Mouse (Mus musculus) forebrain, embryonic 12.5 days (tissue): Measurements from ENCODE around the gene Tymp. TPM values are rescaled to one million over a fixed set of nuclear protein-coding genes. Genes with fewer than 3 reads are reported as not detected.

Source experiments
- ATAC-seq: fragments of 200-750 bp; cut with Nextera tagmentation; 2 replicates; pipeline ENCODE4 v1.8.0; 2017; ENCODE audit warnings: moderate TSS enrichment; ENCODE audit not compliant: low FRiP score
- H3K27ac ChIP-seq: fragments of 300-500 bp; sonication (generic); 2 replicates; pipeline ENCODE4 v1.5.1; 2016; ENCODE audit warnings: mild to moderate bottlenecking
- H3K27me3 ChIP-seq: fragments of 300-500 bp; sonication (generic); 2 replicates; pipeline ENCODE4 v1.6.1; 2016; ENCODE audit warnings: mild to moderate bottlenecking
- H3K36me3 ChIP-seq: fragments of 300-500 bp; sonication (generic); replicated peaks from 2 replicates; pipeline ENCODE4 v1.6.1; 2016; ENCODE audit warnings: mild to moderate bottlenecking
- H3K4me1 ChIP-seq: fragments of 300-500 bp; sonication (generic); 2 replicates; pipeline ENCODE4 v1.6.1; 2016
- H3K4me2 ChIP-seq: fragments of 300-500 bp; sonication (generic); 2 replicates; pipeline ENCODE4 v1.6.1; 2016; ENCODE audit warnings: mild to moderate bottlenecking, moderate library complexity
- H3K4me3 ChIP-seq: fragments of 300-500 bp; sonication (generic); replicated peaks from 2 replicates; pipeline ENCODE4 v1.5.1; 2016; ENCODE audit warnings: mild to moderate bottlenecking
- H3K9ac ChIP-seq: fragments of 300-500 bp; sonication (generic); 2 replicates; pipeline ENCODE4 v1.6.1; 2016; ENCODE audit warnings: mild to moderate bottlenecking
- H3K9me3 ChIP-seq: fragments of 300-500 bp; sonication (generic); 2 replicates; pipeline ENCODE4 v1.6.1; 2016
- WGBS: fragments of 180-500 bp; shearing (Covaris S2); methylation state at CpG from one replicate; pipeline ENCODE4 v1.1.7; 2016; 5-methylcytosine and 5-hydroxymethylcytosine counted together
- polyA plus RNA-seq: library from polyadenylated mRNA; unstranded; fragments of >200 nt; fragmentation: Nextera tagmentation; extraction: Ambion mirVana; gene quantifications from 2 replicates; pipeline ENCODE4 v1.2.1, GENCODE M21; 2016

Gene Tymp
- polyA plus RNA-seq, 1 experiment from 2014 or later = 1.4 TPM

DNA sequence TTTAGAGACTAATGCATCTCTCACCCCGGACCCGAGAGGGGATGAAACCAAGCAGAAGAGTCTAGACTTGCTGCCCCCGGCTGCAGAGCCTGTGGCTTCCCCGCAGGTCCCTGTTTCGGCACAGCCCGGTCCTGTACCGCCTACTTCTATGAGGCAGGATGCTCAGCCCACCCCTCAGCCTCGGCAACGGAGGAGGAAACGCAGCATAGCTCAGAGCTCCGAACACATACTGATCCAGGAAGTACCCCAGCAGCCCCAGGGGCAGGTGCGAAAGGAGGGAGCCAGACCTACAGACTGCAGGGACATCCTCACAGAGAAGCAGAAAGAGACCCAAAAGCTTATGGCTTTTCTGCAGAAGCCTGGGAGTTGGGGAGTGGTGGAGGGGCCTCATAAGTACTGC lies 10.3 kb upstream of the Tymp start:
- no peak overlapping the region for H3K9ac ChIP-seq
- no peak overlapping the region for H3K27ac ChIP-seq
- H3K36me3 ChIP-seq = no peaks in the 10 kb centered on the region
- H3K4me1 ChIP-seq = no peaks in the 10 kb centered on the region
- H3K4me2 ChIP-seq = no peak overlapping the region
- H3K27me3 ChIP-seq = peaks cover 10% of the 10 kb centered on the region
- H3K4me3 ChIP-seq = no peak overlapping the region
- H3K9me3 ChIP-seq = no peaks in the 10 kb centered on the region
- no peak for ATAC-seq
- 52% methylated on average over 12 of the region's 12 CpGs for WGBS

- no peaks in the 10 kb centered on the region for H3K36me3 ChIP-seq
- H3K4me2 ChIP-seq = no peak within 1 kb of the TSS
- 81% methylated on average over 7 of the region's 7 CpGs for WGBS
- H3K9ac ChIP-seq = no peak within 1 kb of the TSS
- no peaks in the 10 kb centered on the region for H3K9me3 ChIP-seq
- no peak within 1 kb of the TSS for H3K4me3 ChIP-seq
- no peak within 1 kb of the TSS for H3K27ac ChIP-seq
- ATAC-seq = no peak
- no peaks in the 10 kb centered on the region for H3K4me1 ChIP-seq
- peaks cover 15% of the 10 kb centered on the region for H3K27me3 ChIP-seq
Measured at GRCm38 (mm10) chr15:89384617-89385016, 7.8 kb upstream of the Tymp start, which contains the start of gene Klhdc7b. Gene Klhdc7b (plus strand): TSS chr15:89384917.

DNA sequence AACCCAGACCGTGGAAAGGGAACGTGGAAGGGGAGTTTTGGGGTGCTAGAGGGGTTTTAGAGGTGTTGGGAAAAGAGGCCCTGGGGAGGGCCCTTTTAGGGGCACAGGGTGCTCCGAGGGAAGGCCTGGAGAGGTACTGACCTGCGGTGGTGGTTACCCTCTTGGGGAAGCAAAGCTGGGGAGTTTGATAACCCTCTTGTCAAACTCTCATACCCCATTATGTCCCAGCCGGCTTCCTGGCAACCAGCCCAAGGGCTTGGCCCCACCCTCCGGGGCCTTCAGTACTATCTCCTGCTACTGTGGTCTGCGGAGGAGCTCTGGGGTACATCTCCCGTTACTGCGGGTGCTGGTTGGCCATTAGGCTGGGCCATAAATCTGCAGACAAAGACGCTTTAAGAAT lies 2.6 kb upstream of the Tymp start:
- H3K4me3 ChIP-seq = peak overlapping the region; percentile 38
- H3K27ac ChIP-seq = no peak overlapping the region
- H3K4me2 ChIP-seq = peak overlapping the region; percentile 67
- H3K4me1 ChIP-seq = peaks cover 19% of the 10 kb centered on the region
- peaks cover 49% of the 10 kb centered on the region for H3K27me3 ChIP-seq
- WGBS = 15% methylated on average over 10 of the region's 10 CpGs
- peak overlapping the region; percentile 36; the same call in 1 of the 2 replicates for H3K9ac ChIP-seq
- 0 out of 2 replicates have a peak, but pooled peaks have one; percentile 15 for ATAC-seq
- no peaks in the 10 kb centered on the region for H3K36me3 ChIP-seq
- no peaks in the 10 kb centered on the region for H3K9me3 ChIP-seq

GRCm38 (mm10) chr15:89378831-89379401 lies 2.1 kb upstream of the Tymp start, which contains the start of gene Odf3b:
Gene Odf3b (minus strand): TSS chr15:89379282.
- no peaks in the 10 kb centered on the region for H3K36me3 ChIP-seq
- under 1% methylated on average over 33 of the region's 33 CpGs for WGBS
- H3K9me3 ChIP-seq = no peaks in the 10 kb centered on the region
- peak within 1 kb of the TSS; percentile 38 for H3K4me3 ChIP-seq
- peaks cover 49% of the 10 kb centered on the region for H3K27me3 ChIP-seq
- no peak within 1 kb of the TSS for H3K27ac ChIP-seq
- H3K4me1 ChIP-seq = peaks cover 23% of the 10 kb centered on the region
- peak within 1 kb of the TSS; percentile 36; the same call in 1 of the 2 replicates for H3K9ac ChIP-seq
- H3K4me2 ChIP-seq = peak within 1 kb of the TSS; percentile 67
- no peak for ATAC-seq

GRCm38 (mm10) chr15:89377938-89378828 lies 1.3 kb upstream of the Tymp start:
- 10% methylated on average over 46 of the region's 46 CpGs for WGBS
- H3K4me3 ChIP-seq = peak overlapping the region; percentile 38
- peaks cover 26% of the 10 kb centered on the region for H3K4me1 ChIP-seq
- no peaks in the 10 kb centered on the region for H3K9me3 ChIP-seq
- no peaks in the 10 kb centered on the region for H3K36me3 ChIP-seq
- peaks cover 49% of the 10 kb centered on the region for H3K27me3 ChIP-seq
- no peak for ATAC-seq
- peak overlapping the region; percentile 36; the same call in 1 of the 2 replicates for H3K9ac ChIP-seq
- no peak overlapping the region for H3K27ac ChIP-seq
- H3K4me2 ChIP-seq = peak overlapping the region; percentile 67

- H3K27ac ChIP-seq = no peak overlapping the region
- WGBS = 9% methylated on average over 18 of the region's 18 CpGs
- no peaks in the 10 kb centered on the region for H3K9me3 ChIP-seq
- peaks cover 49% of the 10 kb centered on the region for H3K27me3 ChIP-seq
- H3K36me3 ChIP-seq = peaks cover 5% of the 10 kb centered on the region
- H3K4me2 ChIP-seq = no peak overlapping the region
- no peak for ATAC-seq
- no peak overlapping the region for H3K9ac ChIP-seq
- no peak overlapping the region for H3K4me3 ChIP-seq
- peaks cover 33% of the 10 kb centered on the region for H3K4me1 ChIP-seq
Measured at GRCm38 (mm10) chr15:89377362-89377761, 523 bp upstream of the Tymp start.

- Histone ChIP-seq H3K4me2 (no peak overlapping the region), H3K4me3 (no peak overlapping the region), H3K27me3 (peaks cover 49% of the 10 kb centered on the region), H3K9ac (no peak overlapping the region), H3K36me3 (peaks cover 19% of the 10 kb centered on the region), H3K4me1 (peaks cover 33% of the 10 kb centered on the region), H3K27ac (no peak overlapping the region), H3K9me3 (no peaks in the 10 kb centered on the region)
- WGBS = 83% methylated on average over 7 of the region's 7 CpGs
- ATAC-seq = no peak
Measured at GRCm38 (mm10) chr15:89376040-89376439, 799 bp downstream of the Tymp start.

GRCm38 (mm10) chr15:89374801-89375534 lies 1.9 kb downstream of the Tymp start:
- Histone ChIP-seq H3K27me3 (peaks cover 45% of the 10 kb centered on the region), H3K9ac (no peak overlapping the region; the same call in 1 of the 2 replicates), H3K27ac (no peak overlapping the region), H3K4me2 (no peak overlapping the region), H3K4me1 (peaks cover 33% of the 10 kb centered on the region), H3K9me3 (no peaks in the 10 kb centered on the region), H3K4me3 (no peak overlapping the region), H3K36me3 (peaks cover 29% of the 10 kb centered on the region)
- no peak for ATAC-seq
- 92% methylated on average over 17 of the region's 17 CpGs for WGBS

- no peak for ATAC-seq
- Histone ChIP-seq H3K4me1 (peaks cover 31% of the 10 kb centered on the region), H3K4me2 (peak overlapping the region; percentile 89), H3K4me3 (peak overlapping the region; percentile 70), H3K27ac (peak overlapping the region; percentile 94; the same call in 1 of the 2 replicates), H3K9me3 (no peaks in the 10 kb centered on the region), H3K27me3 (peaks cover 42% of the 10 kb centered on the region), H3K36me3 (peaks cover 36% of the 10 kb centered on the region), H3K9ac (peak overlapping the region; percentile 71)
- 54% methylated on average over 9 of the region's 9 CpGs for WGBS
Measured at GRCm38 (mm10) chr15:89374340-89374739, 2.5 kb downstream of the Tymp start.

DNA sequence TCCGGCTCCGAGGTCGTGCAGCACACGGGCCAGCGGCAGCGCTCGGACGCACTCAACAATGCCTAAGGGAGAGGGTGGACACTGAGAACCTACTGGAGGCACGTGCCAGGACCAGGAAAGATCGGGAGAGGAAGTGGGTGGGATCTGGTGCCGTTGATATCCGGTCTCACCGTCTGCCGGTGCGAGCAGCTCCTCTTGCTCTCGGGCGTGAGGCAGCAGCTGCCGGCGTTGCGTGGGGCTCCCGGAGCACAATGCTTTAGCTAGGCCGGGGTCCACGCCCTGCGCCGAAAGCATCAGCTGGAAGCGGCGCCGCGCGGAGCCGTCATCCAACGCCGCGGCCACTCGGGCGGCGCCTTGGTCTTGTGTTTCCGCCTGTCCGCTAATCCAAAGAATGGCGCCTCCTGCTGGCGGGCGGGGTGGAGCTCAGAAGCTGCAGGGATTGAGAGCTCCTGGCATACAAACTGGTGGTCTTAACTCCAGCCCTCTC lies 3.0 kb downstream of the Tymp start, which contains the start of gene Sco2:
TSS of gene Sco2 (minus strand) at position 85 of the 487 bp plus-strand sequence.
- Histone ChIP-seq H3K4me2 (peak within 1 kb of the TSS; percentile 89), H3K27me3 (peaks cover 36% of the 10 kb centered on the region)

GRCm38 (mm10) chr15:89373027-89373761 lies 3.6 kb downstream of the Tymp start:
- Histone ChIP-seq H3K27me3 (peaks cover 30% of the 10 kb centered on the region), H3K9me3 (no peaks in the 10 kb centered on the region), H3K4me2 (peak overlapping the region; percentile 89), H3K4me3 (peak overlapping the region; percentile 70), H3K4me1 (peaks cover 20% of the 10 kb centered on the region), H3K9ac (peak overlapping the region; percentile 71), H3K36me3 (peaks cover 47% of the 10 kb centered on the region), H3K27ac (peak overlapping the region; percentile 94)
- WGBS = 2% methylated on average over 35 of the region's 35 CpGs
- peak; percentile 85 for ATAC-seq

More for the DNA sequence above, 3.0 kb downstream of the Tymp start, which contains the start of gene Sco2:
- Histone ChIP-seq H3K9me3 (no peaks in the 10 kb centered on the region), H3K4me3 (peak within 1 kb of the TSS; percentile 70), H3K9ac (peak within 1 kb of the TSS; percentile 71), H3K4me1 (peaks cover 26% of the 10 kb centered on the region), H3K27ac (peak within 1 kb of the TSS; percentile 94), H3K36me3 (peaks cover 41% of the 10 kb centered on the region)
- ATAC-seq = peak; percentile 87
- WGBS = under 1% methylated on average over 42 of the region's 42 CpGs
